Mouse (Mus musculus): ENCODE results near the gene Tent5a.
A peak's percentile ranks its signal among the peaks of the same experiment; 100 is the strongest.

The Tent5a gene

DNA sequence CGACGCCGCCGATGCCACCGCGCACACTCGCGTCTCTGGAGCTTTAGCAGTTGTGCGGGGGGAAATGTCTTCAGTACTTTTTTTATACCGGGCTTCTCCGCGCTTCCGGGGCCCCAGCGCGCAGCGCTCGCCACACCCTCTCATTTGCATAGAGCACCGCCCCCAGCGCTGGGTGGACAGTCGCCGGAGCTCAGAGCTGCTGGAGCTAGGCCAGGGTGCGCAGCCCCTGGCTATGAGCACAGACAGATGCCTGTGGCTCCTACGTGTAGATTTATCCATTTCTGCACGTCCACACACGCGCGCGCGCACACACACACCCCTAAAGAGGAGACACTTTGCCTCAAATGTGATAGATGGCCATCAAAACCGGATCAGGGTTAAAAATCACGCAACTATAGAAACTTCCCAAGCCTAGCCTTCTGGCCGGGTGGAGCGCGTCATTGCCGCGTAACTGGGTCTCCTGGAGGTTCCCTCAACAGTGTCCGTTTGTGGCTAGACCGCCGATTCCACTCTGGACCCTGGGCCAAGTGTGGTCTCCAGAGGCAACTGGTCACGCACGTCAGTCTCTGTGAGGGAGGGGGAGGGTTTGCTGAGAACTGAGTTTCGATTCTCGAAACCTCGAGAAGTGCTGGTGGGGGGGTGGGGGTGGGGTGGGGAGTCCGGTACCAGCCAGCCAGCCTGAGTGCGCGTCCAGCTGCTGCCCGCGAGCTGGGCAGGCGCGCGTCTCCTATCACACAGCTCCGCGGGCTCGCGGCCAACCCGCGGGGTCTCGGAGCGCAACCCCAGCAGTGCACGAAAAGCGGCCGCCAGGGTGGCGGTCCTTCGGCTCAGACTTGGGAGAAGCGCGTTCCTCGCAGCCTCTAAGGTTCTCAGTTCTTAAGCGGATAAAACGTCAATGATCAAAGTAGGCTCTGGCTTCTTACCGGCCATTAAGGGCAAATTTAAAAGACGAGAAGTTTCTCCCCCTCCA, at the start of gene Tent5a:
TSS of gene Tent5a (minus strand) at position 107 of the 970 bp plus-strand sequence.
- DNase-seq (ENCODE audit: low spot score in 2 of 2), result peak; percentile 41 to 51

DNA sequence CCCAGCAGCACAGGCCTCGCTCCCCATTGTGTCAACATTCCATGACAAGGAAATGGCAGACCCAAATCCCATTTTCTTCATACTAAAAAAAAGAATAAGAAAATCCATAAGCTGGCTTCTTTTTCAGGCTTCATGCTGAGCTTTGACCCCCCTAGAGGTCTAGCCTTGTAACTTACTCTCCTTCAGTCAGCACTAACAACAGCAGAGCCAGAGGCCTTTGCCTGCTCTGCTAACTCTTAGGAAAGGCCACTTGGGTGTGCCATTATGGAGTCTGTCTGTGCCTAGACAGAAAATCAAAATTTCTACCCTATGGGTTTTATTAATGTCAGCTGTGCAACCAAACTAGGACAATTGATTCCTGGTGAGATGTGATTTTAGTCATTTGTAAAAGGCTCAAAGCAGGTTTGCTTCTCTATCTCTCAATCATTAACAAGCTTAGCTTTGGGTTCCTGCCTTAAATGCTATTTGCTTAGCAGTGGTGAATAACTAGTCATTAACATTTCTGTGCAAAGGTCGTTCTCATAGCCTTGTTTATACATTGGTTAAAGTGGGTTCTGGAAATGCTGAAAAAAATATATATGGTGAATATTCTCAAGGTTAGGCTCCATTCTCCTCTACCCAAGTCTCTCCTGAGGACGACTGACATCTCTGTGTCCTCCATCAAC, 49.6 kb upstream of the Tent5a start:
- DNase-seq (ENCODE audit: low spot score in 2 of 2), result no peak

DNA sequence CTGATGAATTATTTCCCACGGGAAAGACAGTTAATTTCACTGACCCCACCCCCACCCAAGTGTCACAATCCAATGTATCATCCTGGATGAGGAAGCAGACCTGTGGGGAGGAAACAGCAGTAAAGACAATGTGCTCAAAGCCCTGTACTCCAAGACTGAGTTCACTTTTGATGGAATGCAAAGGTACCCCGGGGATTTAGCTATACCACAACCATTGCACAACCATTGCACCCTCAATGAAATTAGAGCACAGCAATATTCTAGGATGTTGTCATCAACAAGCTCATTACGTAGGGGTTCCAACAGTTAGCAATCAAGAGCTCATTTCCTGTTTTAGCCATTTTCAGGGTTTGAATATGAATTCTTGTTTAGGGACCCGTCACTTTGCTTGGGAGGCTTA, 48.0 kb upstream of the Tent5a start:
- DNase-seq (ENCODE audit: low spot score in 2 of 2), result no peak

DNA sequence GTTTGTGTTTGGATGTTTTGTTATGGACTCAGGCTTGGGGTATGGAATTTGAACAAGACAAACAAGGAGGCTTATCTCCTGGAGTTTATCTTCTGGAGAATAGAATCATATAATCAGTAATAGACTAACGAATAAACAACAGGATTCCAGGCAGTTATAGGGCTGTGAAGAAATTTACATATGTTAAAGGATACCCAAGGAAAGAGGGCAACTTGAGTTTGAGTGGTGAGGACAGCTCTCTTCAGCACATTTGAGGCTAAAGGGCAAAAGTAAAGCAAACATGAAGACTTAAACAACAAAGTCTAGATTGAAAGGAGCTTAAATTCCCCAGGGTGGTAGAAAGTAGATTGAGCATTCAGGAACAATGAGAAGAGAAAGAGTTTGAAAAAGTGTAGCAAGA, 44.9 kb upstream of the Tent5a start:
- no peak for DNase-seq (ENCODE audit: low spot score in 2 of 2)

DNA sequence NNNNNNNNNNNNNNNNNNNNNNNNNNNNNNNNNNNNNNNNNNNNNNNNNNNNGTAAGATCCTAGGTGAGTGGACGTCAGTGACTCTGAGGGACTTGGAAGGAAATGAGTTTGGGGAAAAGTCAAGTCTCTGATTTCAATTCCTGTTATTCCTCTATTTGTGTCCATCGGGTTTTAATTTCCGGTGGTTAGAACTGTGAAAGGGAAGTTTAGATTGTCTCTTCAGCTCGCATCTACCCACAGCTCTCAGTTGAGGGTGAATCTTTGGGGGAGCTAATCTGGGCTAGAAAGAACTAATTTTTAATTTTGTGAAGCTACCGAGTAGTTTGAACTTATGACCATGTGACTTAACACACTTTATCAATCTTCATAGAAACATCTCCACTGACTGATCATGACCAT, 42.4 kb upstream of the Tent5a start:
- DNase-seq (ENCODE audit: low spot score in 2 of 2), result no peak

DNA sequence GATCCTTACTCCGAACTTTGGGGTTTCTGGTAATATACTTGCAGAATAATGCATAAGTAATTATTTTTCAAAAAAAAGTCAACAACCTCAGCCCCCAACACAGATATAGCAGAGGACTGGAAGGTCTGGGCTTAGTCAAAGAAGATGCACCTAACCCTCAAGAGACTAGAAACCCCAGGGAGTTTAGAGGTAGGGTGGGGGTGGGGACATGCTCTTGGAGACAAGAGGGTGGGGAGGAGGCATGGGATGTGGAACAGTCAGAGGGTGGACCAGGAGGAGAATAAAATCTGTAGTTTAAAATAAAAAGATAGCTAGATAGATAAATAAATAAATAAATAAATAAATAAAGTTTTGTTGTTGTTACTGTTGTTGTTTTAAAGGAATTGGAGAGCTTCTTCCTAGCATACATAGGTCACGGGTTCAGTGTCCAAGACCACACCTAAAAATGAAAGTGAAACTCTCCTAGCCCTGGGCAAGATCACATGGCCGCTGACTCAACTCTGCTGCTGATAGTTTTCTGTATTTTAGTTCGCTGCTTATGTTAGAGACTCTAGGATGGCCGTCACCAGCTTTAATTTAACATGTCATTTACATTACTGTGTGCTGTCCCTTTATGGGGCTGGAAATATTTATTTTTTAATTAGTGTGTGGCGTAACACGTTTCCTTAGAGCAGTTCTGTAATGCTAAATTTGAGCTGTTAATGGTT, 30.2 kb upstream of the Tent5a start:
- no peak for DNase-seq (ENCODE audit: low spot score in 2 of 2)

DNA sequence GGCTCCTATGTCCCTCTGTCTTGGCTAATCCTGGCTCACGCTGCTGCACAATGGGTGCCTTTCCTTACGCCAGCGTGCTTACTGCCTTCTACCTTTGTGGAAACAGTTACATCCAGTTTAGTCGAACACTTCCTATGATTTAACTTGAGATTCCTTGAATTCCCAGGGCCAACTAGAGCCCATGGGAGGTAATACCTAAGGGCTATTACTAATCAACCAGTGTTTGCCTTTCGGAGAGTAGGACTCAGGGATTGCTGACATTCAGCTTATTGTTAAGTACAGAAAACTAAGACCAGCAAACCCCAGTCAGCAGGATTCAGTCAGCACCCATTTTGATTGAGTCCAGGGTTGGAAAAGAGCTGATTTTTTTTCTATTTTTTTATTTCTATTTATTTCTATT, 28.4 kb upstream of the Tent5a start:
- DNase-seq (ENCODE audit: low spot score in 2 of 2), result no peak

DNA sequence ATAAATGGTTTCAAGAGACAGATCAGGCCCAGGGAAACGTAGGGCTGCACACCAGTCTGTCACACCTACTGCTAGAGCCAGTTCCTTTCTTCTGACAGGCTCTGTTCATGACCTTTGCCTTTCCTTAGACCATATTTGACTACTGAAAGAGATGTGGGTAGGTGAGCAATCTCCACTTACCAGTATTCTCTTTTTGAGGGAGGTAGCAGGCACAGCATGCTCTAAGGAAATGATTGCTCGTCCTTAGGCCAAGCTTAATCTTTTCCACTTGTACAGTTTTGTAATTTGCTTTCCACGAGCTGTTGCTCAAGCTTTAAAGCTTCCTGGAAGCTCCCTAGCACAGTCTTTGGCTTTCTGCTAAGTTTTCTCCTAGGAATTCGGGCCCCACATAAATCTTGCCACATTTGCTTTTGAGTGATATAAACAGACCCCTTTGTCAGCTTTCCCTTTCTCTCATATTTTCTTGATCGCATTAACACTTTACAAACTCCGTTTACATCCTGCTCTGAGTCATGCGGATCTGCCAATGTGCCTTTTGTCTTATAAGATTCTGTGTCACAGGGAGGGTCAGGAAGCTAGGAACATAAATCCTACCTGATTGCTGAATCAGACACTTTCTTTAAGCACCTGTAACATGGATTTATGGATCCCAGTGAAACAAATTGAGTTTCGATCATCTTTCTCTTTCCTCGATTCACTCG, 20.8 kb upstream of the Tent5a start:
- DNase-seq (ENCODE audit: low spot score in 2 of 2), result no peak

DNA sequence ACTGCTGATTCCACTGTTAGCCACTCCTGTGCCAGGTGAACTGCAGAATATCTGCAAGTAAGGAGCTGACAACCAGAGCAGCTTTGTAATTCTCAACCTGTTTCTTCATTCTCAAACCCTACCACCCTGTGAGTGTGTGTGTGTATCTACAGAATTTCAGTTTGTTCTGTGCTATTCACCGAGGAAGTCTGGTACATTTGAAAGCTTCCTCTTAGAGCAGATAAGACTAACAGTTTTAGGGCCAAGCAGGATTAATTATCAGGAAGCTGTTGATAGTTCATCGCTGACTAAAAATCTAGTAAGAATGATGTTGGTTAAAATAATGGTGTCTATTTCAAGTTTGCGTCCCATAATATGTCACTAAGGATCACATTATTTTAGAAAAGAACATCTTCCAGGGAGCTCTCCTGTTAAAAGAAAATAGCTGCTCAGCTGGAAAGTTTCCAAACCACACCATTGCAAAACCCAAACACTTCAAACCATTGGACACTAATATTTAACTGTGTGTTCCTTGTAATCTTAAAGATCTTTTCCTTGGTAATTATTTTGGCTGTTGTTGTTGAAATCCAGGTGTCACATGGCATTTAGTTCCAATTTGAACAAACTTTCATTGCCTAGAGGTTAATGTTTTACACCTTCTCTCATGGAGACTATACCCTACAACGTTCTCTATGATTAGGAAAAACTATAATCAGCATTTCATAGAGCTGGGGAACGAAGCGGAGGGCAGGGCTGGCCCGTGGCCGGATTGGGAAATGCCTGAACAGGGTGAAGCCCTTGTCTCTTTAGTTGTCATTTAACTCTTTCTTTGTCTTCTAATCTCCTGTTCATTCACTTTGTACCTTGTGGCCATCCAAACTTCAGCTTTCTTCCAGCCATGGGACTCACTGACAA, 16.0 kb upstream of the Tent5a start:
- DNase-seq (ENCODE audit: low spot score in 2 of 2), result no peak

DNA sequence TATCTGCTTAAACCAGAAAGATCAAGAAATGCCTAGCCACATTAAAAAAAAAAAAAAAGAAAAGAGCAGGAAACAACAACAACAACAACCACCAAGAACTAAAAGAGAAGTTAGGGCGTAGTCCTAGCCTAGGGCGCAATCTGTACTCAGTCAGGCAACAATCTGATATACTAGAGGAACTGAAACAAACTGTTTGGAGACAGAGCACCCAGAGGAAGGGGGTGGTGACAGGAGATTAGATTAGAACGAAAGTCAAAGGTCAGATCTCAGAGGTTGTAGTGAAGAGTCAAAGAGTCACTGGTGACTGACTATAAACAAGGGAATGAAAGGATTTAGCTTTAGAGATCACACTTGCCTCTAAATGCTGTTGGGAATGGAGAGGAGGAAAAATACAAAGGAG, 13.2 kb upstream of the Tent5a start:
- no peak for DNase-seq (ENCODE audit: low spot score in 2 of 2)

DNA sequence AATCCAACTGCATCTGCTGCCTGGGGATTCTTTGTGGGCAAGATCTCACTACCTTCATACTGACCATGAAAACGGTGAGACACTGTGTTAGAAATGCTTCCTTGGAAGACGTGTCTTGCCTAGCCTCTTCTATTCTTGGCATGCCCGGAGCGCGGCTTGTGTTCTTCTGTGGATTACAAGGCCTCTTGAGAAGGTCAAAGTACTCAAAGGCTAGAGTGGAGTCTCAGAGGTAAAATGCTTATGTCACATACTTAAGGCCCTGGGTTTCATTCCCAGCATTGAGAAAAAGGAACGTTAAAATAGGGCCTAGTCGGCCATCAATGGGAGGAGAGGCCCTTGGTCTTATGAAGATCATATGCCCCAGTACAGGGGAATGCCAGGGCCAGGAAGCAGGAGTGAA, 8.9 kb upstream of the Tent5a start:
- no peak for DNase-seq (ENCODE audit: low spot score in 2 of 2)

DNA sequence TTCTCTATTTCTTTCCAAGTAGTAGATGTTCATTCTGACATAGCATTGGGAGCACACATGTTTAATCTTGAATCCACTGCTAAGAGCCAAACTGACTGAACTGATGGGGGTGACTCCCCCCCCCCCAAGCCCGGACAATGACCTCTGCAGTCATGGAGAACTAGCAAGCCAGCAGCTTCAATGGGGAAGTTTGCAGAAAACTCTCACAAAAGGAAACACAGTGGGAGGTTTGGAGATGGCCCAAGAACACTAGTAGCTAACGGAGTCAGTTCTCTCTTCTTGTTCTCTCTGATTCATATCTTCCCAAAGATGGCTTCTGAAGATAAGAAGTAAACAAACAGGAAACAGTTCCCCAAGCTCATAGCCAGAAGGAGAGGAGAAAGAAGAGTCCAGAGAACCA, 4.4 kb upstream of the Tent5a start:
- no peak for DNase-seq (ENCODE audit: low spot score in 2 of 2)

DNA sequence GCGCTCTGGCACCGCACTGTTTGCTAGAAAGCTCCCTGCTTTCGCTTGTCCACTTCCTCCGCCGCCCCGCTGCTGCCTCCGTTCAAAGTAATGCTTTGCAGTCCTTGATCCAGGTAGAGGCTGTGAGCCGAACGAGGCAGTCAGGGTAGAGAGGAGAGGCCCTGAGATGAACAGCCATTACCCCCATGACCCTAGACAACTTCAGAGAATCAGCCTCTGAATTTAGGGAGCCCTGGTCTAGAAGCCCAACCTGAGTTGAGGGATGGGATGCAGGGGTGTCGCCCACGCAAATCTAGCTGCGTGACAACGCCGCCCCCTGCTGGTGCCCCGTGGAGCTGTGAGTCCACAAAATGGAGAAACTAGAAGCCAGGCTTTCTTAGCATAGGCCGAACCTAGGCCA, 1.1 kb upstream of the Tent5a start:
- DNase-seq (ENCODE audit: low spot score in 2 of 2), result peak; percentile 73 to 87

DNA sequence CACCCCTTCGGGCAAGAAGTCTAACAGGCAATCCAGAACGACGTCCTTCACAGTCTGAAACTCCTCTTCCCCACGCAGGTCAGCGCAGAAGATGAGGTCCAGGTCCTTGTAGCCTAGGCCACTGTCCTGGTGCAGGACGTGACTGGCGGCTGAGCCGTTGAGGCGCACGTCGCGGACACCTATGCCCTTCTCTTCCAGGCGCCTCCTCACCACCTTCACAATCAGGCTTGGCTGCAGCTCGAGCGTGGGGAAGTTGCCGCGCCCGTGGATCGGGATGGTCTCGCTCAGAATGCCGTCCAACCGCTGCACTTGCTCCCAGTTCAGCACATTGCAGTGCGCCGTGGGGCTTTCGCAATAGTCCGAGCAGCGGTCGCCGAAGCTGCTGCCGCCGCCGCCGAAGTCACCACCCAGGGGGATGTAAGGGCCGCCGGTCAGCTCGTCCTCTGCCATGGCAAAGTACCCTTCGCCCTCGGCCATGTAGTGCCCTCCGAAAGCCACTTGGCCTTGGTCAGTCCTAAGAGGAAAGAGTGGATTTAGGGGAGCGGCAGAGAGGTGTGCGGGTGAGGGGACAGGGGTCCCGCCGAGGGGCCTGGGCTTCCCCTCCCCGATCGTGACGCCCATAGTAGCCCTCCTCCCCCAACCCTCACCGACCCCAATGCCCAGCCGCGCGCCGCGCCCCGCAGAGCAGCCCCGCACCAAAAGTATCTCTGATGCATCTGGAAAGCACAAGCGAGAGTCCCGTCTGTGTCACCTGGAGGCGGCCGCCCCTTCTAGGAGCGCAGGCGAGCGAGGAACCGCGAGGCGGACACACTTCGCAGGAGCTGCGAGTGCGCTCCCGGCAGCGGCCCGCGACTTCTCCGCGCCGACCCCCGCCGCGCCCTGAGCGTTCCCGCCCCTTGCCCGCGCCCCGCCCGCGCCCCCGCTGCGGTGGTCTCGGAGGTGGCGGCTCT, 581 bp downstream of the Tent5a start:
- peak in 1 of 2 experiments; percentile 12 for DNase-seq (ENCODE audit: low spot score in 2 of 2)

DNA sequence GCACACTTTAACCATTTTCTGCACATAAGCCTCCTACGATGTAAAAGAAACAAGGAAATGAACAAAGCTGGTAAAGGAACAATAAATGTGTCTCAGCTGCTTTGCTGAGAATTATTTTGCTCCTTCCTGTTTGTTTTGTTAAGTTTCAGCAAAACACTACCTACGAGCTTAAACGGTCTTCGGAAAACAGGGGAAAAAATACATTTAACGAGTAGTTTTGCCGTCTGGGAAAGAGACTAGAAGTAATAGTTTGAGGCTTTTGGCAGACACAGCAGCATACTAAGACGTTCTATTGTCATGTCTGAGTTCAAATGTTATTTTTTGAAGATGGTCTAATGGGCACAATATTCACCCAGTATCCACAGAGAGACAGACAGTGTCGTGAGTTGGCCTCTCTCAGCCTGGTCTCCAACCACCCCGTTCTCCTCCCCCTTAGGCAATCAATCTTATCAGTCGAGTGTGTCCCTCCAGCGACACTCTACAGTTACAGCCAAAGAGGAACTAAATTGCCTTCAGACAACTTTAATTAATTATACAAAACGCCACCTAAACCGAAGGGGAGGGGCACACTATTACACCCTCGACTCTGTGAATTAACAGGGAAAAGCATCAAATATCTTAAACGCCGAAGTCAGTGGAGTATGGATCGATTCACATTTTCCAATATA, 1.8 kb downstream of the Tent5a start:
- no peak for DNase-seq (ENCODE audit: low spot score in 2 of 2)

DNA sequence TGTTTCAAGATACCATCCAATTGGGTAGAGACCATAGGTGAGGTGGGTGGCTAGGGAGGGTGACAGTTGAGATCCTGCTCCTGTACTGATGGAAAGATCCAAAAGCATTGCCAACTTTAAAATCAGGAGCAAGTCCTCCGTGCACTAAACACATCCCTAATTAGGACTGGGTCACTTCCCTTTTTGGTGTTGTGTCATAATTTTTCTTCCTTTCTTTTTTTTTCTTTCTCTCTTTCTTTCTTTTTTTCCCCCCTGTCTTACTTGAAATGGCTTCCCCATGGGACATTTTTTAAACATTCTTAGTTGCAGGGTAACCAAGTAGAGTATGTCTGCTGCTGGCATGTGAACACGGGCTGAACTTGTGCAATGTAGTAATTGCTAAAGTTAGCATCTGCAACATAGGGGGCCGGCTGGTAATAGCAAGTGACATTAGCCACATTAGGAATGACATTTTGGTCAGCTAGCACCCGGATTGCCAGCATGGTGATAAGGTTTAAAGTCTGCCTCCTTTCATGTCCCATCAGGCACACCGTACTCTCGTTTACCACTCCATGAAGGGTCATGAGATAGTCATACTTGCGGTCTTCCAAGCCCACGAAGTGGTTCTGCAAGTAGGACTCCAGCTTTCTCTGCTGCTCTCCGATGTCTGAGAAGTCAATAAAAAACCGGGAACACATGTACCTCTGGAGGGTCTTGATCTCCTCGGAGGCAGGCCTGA, 2.8 kb downstream of the Tent5a start:
- DNase-seq (ENCODE audit: low spot score in 2 of 2), result no peak

DNA sequence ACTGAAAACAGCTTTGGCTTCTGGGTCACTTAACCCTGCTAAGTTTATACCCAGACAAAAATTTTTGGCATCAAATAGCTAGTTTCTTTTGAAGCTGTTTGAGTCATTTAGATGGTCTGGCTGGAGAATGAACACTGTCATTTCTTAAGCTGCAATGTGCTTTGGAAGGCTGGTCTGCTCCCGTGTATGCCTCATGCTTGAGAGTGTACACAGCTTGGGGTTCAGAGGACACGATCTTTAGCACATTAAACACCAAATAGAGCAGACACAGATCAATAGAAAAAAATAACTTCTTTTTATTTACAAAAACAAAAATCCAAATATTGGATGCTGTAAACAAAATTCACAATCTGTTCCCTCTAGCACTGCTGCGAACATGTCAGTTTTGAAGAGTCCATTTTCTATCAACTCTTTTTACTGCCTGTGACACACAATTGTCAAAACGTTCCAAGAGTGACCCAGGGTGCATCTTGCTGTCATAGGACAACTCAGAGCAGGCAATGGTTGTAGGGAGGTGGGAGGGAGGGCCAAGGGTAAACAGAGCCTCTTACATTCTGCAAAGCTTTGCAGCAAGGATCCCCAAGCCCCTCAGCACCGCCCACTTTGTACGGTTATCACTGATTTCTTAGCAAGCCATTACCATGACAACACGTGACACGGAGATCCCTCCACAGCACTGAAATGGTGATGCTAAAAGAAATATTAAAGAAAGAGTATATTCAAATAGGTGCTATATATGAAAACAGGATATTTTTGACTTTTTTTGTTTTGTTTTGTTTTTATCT, 6.8 kb downstream of the Tent5a start:
- no peak for DNase-seq (ENCODE audit: low spot score in 2 of 2)

DNA sequence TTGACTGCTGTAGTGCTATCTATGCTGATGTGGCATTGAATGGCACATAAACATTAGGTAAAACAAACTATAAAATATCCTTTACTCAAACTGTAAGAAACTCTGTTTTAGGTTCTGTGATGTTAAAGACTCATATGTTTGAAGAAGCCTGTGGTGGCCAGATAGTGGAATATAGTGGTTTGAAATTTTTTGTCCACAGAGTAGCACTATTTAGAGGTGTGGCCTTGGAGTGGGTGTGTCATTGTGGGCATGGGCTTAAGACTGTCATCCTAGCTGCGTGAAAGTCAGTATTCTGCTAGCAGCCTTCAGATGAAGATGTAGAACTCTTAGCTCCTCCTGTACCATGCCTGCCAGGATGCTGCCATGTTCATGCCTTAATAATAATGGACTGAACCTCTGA, 11.0 kb downstream of the Tent5a start:
- DNase-seq (ENCODE audit: low spot score in 2 of 2), result no peak
